Mouse (Mus musculus): ENCODE results near the gene Ppp4r1. TPM values are rescaled to one million over a fixed set of nuclear protein-coding genes. Genes with fewer than 3 reads are reported as not detected.

The Ppp4r1 gene
- total and polyA plus RNA-seq, 2 experiments from 2014 or later, result 22.0 to 52.4 TPM

- Histone ChIP-seq H3K27ac (ENCODE audit: low read depth) (peak within 1 kb of the TSS; percentile 93), H3K4me1 (ENCODE audit: control insufficient read depth, insufficient read depth) (peaks cover 22% of the 10 kb centered on the region), H3K4me2 (ENCODE audit: low read depth, low read length) (peak within 1 kb of the TSS; percentile 95), H3K9ac (replicated peaks; ENCODE audit: low read depth, low read length) (peak within 1 kb of the TSS; percentile 84), H3K4me3 (ENCODE audit: low read depth, low read length) (peak within 1 kb of the TSS; percentile 92), H3K36me3 (replicated peaks; ENCODE audit: control insufficient read depth, insufficient read depth, low read length) (no peaks in the 10 kb centered on the region), H3K9me3 (replicated peaks; ENCODE audit: control insufficient read depth, low read length) (no peaks in the 10 kb centered on the region), H3K27me3 (ENCODE audit: control insufficient read depth, insufficient read depth, low read length) (no peaks in the 10 kb centered on the region)
- peak; percentile 47 for DNase-seq (ENCODE audit: low spot score)
- 5% methylated on average over 14 of the region's 14 CpGs for WGBS
- no peak for ATAC-seq (ENCODE audit: insufficient read depth, low read depth)
- TF ChIP-seq CTCF (IDR thresholded peaks at IDR 0.05; ENCODE audit: low read depth) (no peak), EP300 (IDR thresholded peaks at IDR 0.05; ENCODE audit: low read depth) (no peak)
These were observed 103.5 kb downstream of the Ppp4r1 start, which contains the start of gene Ralbp1 for GRCm38 (mm10) chr17:65885697-65886529. Gene Ralbp1, minus strand, starts transcription at chr17:65885798.

DNA sequence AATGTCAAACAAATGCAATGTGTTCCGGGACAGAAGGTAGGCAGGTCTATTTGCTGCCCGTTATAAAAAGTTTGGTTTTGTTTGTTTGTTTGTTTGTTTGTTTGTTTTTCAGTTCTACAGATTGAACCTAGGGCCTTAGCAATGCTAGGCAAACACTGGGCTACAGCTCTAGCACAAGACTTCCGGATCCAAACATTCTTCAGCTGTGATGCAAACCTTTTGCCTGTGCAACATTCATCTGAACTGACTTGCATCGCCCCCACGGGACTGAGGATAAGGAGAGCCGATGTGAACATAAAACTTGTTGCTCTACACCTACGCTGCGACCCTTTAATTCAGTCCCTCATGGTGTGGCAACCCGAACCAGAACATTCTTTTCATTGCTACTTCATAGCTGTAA, 104.2 kb downstream of the Ppp4r1 start:
- WGBS, result 48% methylated on average over 9 of the region's 9 CpGs

GRCm38 (mm10) chr17:65889476-65889875, 107.1 kb downstream of the Ppp4r1 start:
- Histone ChIP-seq H3K9ac (replicated peaks; ENCODE audit: low read depth, low read length) (no peak overlapping the region), H3K36me3 (replicated peaks; ENCODE audit: control insufficient read depth, insufficient read depth, low read length) (no peaks in the 10 kb centered on the region)
- 80% methylated on average over 5 of the region's 5 CpGs for WGBS

More for the DNA sequence above, 104.2 kb downstream of the Ppp4r1 start:
- H3K4me1 ChIP-seq (ENCODE audit: control insufficient read depth, insufficient read depth), result peaks cover 22% of the 10 kb centered on the region
- no peaks in the 10 kb centered on the region for H3K27me3 ChIP-seq (ENCODE audit: control insufficient read depth, insufficient read depth, low read length)
- no peaks in the 10 kb centered on the region for H3K36me3 ChIP-seq (replicated peaks; ENCODE audit: control insufficient read depth, insufficient read depth, low read length)
- H3K9ac ChIP-seq (replicated peaks; ENCODE audit: low read depth, low read length), result peak overlapping the region; percentile 65; the same call in 1 of the 2 replicates
- no peak for TF ChIP-seq CTCF (IDR thresholded peaks at IDR 0.05; ENCODE audit: low read depth)
- TF ChIP-seq EP300 (IDR thresholded peaks at IDR 0.05; ENCODE audit: low read depth), result no peak
- H3K27ac ChIP-seq (ENCODE audit: low read depth), result peak overlapping the region; percentile 93
- DNase-seq (ENCODE audit: low spot score) (peak; percentile 44), ATAC-seq (ENCODE audit: insufficient read depth, low read depth) (no peak)
- H3K9me3 ChIP-seq (replicated peaks; ENCODE audit: control insufficient read depth, low read length), result no peaks in the 10 kb centered on the region
- peak overlapping the region; percentile 92 for H3K4me3 ChIP-seq (ENCODE audit: low read depth, low read length)
- H3K4me2 ChIP-seq (ENCODE audit: low read depth, low read length), result peak overlapping the region; percentile 80

More at GRCm38 (mm10) chr17:65889476-65889875, 107.1 kb downstream of the Ppp4r1 start:
- H3K4me2 ChIP-seq (ENCODE audit: low read depth, low read length), result no peak overlapping the region
- H3K9me3 ChIP-seq (replicated peaks; ENCODE audit: control insufficient read depth, low read length), result no peaks in the 10 kb centered on the region
- DNase-seq (ENCODE audit: low spot score), result no peak
- no peak overlapping the region for H3K27ac ChIP-seq (ENCODE audit: low read depth)
- TF ChIP-seq EP300 (IDR thresholded peaks at IDR 0.05; ENCODE audit: low read depth) (no peak), CTCF (IDR thresholded peaks at IDR 0.05; ENCODE audit: low read depth) (no peak)
- no peak for ATAC-seq (ENCODE audit: insufficient read depth, low read depth)
- peaks cover 9% of the 10 kb centered on the region; the same call in 1 of the 2 replicates for H3K4me1 ChIP-seq (ENCODE audit: control insufficient read depth, insufficient read depth)
- no peak overlapping the region for H3K4me3 ChIP-seq (ENCODE audit: low read depth, low read length)
- no peaks in the 10 kb centered on the region for H3K27me3 ChIP-seq (ENCODE audit: control insufficient read depth, insufficient read depth, low read length)

Other genes with a start within 250 kb of the Ppp4r1 start
- gene Tmem232, start 241.8 kb upstream of the Ppp4r1 start, total RNA-seq (2014; rRNA removed; ENCODE audit: low replicate concordance), result not detected in 2 replicates
- gene Tmem232, start 241.8 kb upstream of the Ppp4r1 start, polyA plus RNA-seq (2015; fragmentation: Nextera tagmentation; extraction: Ambion mirVana), result 0.18 and 0.23 TPM in 2 replicates
- 49.8 and 79.9 TPM in 2 replicates for gene Vapa, start 169.0 kb upstream of the Ppp4r1 start, total RNA-seq (2014; rRNA removed; ENCODE audit: low replicate concordance)
- 139 and 144 TPM in 2 replicates for gene Vapa, start 169.0 kb upstream of the Ppp4r1 start, polyA plus RNA-seq (2015; fragmentation: Nextera tagmentation; extraction: Ambion mirVana)
- gene Txndc2, start 140.4 kb upstream of the Ppp4r1 start, total RNA-seq (2014; rRNA removed; ENCODE audit: low replicate concordance), result not detected in 2 replicates
- 0.16 and 0.18 TPM in 2 replicates for gene Txndc2, start 140.4 kb upstream of the Ppp4r1 start, polyA plus RNA-seq (2015; fragmentation: Nextera tagmentation; extraction: Ambion mirVana)
- 38.1 and 44.1 TPM in 2 replicates for gene Rab31, start 9.8 kb upstream of the Ppp4r1 start, total RNA-seq (2014; rRNA removed; ENCODE audit: low replicate concordance)
- gene Rab31, start 9.8 kb upstream of the Ppp4r1 start, polyA plus RNA-seq (2015; fragmentation: Nextera tagmentation; extraction: Ambion mirVana), result 20.7 and 22.5 TPM in 2 replicates
- gene Ralbp1, start 103.2 kb downstream of the Ppp4r1 start, total RNA-seq (2014; rRNA removed; ENCODE audit: low replicate concordance), result 37.9 and 38.6 TPM in 2 replicates
- 39.0 and 45.8 TPM in 2 replicates for gene Ralbp1, start 103.2 kb downstream of the Ppp4r1 start, polyA plus RNA-seq (2015; fragmentation: Nextera tagmentation; extraction: Ambion mirVana)
- 81.4 and 92.7 TPM in 2 replicates for gene Twsg1, start 168.7 kb downstream of the Ppp4r1 start, total RNA-seq (2014; rRNA removed; ENCODE audit: low replicate concordance)
- 60.0 and 65.8 TPM in 2 replicates for gene Twsg1, start 168.7 kb downstream of the Ppp4r1 start, polyA plus RNA-seq (2015; fragmentation: Nextera tagmentation; extraction: Ambion mirVana)

Measured in heart, postnatal 0 days (tissue).